Mouse (Mus musculus) thymus, adult 2 months (tissue): ENCODE results near the gene Sstr3.

ENCODE experiments used
- CTCF ChIP-seq: fragments of 200-500 bp; IDR thresholded peaks from 2 replicates; pipeline ENCODE4 v1.5.1; 2012; ENCODE audit warnings: mild to moderate bottlenecking, control low read depth, low read length, moderate library complexity, borderline replicate concordance; ENCODE audit not compliant: control insufficient read depth, poor library complexity, insufficient read depth; ENCODE audit errors: extremely low read depth
- POLR2A ChIP-seq: fragments of 200-500 bp; IDR thresholded peaks from 2 replicates; pipeline ENCODE4 v1.6.1; 2012; ENCODE audit warnings: mild to moderate bottlenecking, low read length, control low read depth, moderate library complexity; ENCODE audit not compliant: control insufficient read depth, poor library complexity, insufficient read depth; ENCODE audit errors: extremely low read depth

DNA sequence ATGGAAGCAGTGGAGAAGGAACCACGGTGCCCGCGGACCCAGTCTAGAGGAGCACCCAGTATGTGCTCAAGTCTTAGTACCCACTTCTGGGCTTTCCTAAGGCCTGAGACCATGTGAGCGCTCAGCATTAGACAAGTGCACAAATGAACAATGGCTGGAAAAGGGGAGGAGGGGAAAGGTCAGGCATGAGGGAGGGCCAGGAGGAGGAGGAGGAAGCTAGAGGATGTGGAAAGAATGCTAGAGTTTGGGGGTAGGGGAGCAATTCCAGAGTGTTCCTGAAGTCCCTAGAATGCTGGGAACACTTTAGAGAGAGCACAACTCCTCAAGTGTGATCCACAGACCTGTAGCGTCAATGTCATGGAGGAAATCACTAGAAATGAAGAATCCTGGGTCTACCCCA is 20.3 kb downstream of the Sstr3 start:
- TF ChIP-seq CTCF: no peak
- TF ChIP-seq POLR2A: no peak
